Mouse (Mus musculus): ENCODE measurements around the gene Ankrd33b. TPM values are rescaled to one million over a fixed set of nuclear protein-coding genes. Genes with fewer than 3 reads are reported as not detected.

Gene Ankrd33b
- polyA plus RNA-seq, 1 experiment, result 3.7 TPM

DNA sequence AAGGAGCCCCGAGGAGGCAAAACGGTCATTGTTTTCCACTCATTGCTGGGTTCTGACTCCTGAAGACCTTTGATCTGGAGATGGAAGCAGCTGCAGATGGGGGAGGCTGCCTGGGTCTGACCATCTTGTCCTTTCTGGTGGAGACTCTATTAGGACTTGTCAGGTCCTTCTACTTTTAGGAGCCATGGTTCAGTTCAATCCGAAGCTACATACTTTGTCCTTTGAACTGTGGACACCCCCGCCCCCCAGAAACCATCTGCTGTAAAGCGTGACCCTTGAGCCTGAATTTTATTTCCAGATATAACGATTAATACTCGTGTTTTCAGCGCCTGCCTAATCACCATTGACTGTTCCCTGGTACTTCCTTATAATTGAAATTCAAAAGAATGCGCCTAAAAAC lies 105.2 kb downstream of the Ankrd33b start:
- WGBS, result 78% methylated on average over 9 of the region's 9 CpGs

DNA sequence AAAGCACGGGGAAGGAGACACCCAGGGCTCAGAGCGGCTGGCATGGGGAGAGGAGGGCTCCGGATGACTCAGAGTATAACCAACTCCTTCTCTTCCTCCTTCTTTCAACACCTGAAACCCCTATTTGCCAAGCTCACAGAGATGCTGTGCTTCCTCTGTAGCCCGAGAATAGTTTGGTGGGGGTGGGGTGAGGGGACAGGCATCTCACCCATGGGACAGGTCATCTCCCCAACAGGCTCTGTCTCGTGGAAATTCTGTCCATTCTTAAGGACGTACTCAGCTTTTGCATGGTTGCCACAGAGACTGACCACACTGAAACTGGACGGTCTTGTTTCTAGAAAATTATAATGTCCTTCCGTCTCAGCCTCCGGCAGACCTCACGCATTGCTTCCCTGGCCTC lies 106.4 kb downstream of the Ankrd33b start:
- 92% methylated on average over 10 of the region's 10 CpGs for WGBS
- no peak for TF ChIP-seq POLR2A (IDR thresholded peaks at IDR 0.05; ENCODE audit: low read depth, low read length)
- DNase-seq (ENCODE audit: low read depth in 1 of 2, low spot score in 2 of 2), result no peak
- Histone ChIP-seq H3K27me3 (ENCODE audit: control insufficient read depth, insufficient read depth, low read length) (no peaks in the 10 kb centered on the region), H3K4me1 (ENCODE audit: control insufficient read depth, insufficient read depth, insufficient read length) (no peaks in the 10 kb centered on the region), H3K27ac (ENCODE audit: insufficient read depth, low read length) (no peak overlapping the region), H3K36me3 (ENCODE audit: control insufficient read depth, insufficient read depth, low read length) (no peaks in the 10 kb centered on the region), H3K4me3 (ENCODE audit: extremely low read depth, insufficient read depth, insufficient read length) (no peak overlapping the region)

More for the DNA sequence above, 105.2 kb downstream of the Ankrd33b start:
- no peaks in the 10 kb centered on the region for H3K36me3 ChIP-seq (ENCODE audit: control insufficient read depth, insufficient read depth, low read length)
- no peak overlapping the region for H3K27ac ChIP-seq (ENCODE audit: insufficient read depth, low read length)
- TF ChIP-seq CTCF (IDR thresholded peaks at IDR 0.05; ENCODE audit: extremely low read depth, insufficient read depth, insufficient read length, insufficient replicate concordance) (no peak), POLR2A (IDR thresholded peaks at IDR 0.05; ENCODE audit: low read depth, low read length) (no peak)
- no peaks in the 10 kb centered on the region for H3K27me3 ChIP-seq (ENCODE audit: control insufficient read depth, insufficient read depth, low read length)
- H3K4me1 ChIP-seq (ENCODE audit: control insufficient read depth, insufficient read depth, insufficient read length), result no peaks in the 10 kb centered on the region
- no peak for DNase-seq (ENCODE audit: low read depth in 1 of 2, low spot score in 2 of 2)
- H3K4me3 ChIP-seq (ENCODE audit: extremely low read depth, insufficient read depth, insufficient read length), result no peak overlapping the region

DNA sequence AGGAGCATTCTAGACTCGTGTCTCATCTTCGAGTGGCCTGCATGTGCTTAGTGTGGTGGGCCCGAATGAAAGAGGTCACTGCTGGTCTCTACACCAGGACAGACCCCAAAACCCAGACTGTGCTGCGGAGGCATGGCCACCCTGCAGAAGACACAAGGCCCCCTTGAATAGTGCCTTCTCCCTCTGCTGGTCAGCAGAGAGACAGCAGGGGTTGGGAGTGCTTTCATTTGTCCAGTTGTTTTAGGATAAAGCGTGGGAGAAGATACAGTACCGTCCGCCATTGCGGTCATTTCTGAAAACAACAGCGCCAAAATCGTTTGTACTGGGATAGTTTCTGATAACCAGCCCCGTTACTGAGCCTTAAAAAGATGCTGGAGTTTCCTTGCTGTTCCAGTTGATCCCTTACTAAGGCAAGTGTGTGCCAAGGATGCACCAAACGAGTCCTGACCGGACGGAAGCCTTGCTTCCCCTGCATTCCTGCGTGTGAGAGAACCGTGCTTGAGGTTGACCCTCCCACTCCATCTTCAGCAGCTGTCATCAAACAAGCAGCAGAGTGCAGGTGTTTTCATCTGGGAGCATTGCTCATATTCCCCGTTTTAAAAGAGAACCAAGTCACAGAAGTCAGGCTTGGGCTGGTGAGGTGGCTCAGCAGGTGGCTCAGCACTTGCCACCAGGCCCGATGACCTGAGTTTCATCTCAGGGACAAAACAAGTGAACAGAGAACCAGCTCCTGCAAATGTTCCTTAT lies 108.7 kb downstream of the Ankrd33b start:
- no peaks in the 10 kb centered on the region for H3K4me1 ChIP-seq (ENCODE audit: control insufficient read depth, insufficient read depth, insufficient read length)
- no peak for TF ChIP-seq POLR2A (IDR thresholded peaks at IDR 0.05; ENCODE audit: low read depth, low read length)
- no peak for TF ChIP-seq CTCF (IDR thresholded peaks at IDR 0.05; ENCODE audit: extremely low read depth, insufficient read depth, insufficient read length, insufficient replicate concordance)
- WGBS, result 89% methylated on average over 18 of the region's 18 CpGs
- no peak overlapping the region for H3K4me3 ChIP-seq (ENCODE audit: extremely low read depth, insufficient read depth, insufficient read length)
- no peak for DNase-seq (ENCODE audit: low read depth in 1 of 2, low spot score in 2 of 2)
- no peak overlapping the region for H3K27ac ChIP-seq (ENCODE audit: insufficient read depth, low read length)
- H3K36me3 ChIP-seq (ENCODE audit: control insufficient read depth, insufficient read depth, low read length), result no peaks in the 10 kb centered on the region
- H3K27me3 ChIP-seq (ENCODE audit: control insufficient read depth, insufficient read depth, low read length), result no peaks in the 10 kb centered on the region

DNA sequence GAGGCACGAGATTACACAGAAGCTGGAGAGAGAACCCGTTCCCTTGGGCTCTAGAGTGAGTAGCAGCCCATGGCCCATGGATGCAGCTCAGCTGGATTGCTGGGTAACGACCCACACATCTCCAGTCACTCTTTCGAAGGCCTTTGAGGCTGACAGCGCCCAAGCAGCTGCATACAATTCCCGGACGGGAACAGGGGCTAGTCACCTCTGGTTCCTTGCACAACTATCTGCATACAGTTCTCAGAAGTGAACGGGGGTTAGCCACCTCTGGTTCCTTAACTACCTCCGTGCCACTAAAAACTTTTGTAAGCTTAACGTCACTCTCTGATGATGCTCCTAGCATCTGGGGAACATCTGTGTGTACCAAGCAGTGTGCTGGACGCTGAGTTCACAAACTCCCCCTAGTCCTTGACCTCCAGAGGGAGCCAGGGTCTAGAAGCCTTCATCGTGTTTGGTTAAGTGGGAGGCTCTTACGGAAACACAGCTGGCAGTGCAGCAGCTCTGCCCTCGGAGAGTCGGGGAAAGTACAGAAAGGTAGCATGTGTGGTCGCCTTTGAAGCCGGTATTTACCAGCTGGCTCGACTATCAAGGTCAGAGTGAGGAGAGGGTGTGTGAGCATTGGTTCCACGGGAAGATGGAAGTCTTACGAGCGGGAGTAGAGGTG lies 109.4 kb downstream of the Ankrd33b start:
- Histone ChIP-seq H3K36me3 (ENCODE audit: control insufficient read depth, insufficient read depth, low read length) (no peaks in the 10 kb centered on the region), H3K27ac (ENCODE audit: insufficient read depth, low read length) (no peak overlapping the region), H3K27me3 (ENCODE audit: control insufficient read depth, insufficient read depth, low read length) (no peaks in the 10 kb centered on the region), H3K4me3 (ENCODE audit: extremely low read depth, insufficient read depth, insufficient read length) (no peak overlapping the region), H3K4me1 (ENCODE audit: control insufficient read depth, insufficient read depth, insufficient read length) (no peaks in the 10 kb centered on the region)
- 87% methylated on average over 21 of the region's 21 CpGs for WGBS
- DNase-seq (ENCODE audit: low read depth in 1 of 2, low spot score in 2 of 2), result no peak
- TF ChIP-seq CTCF (IDR thresholded peaks at IDR 0.05; ENCODE audit: extremely low read depth, insufficient read depth, insufficient read length, insufficient replicate concordance), result no peak
- no peak for TF ChIP-seq POLR2A (IDR thresholded peaks at IDR 0.05; ENCODE audit: low read depth, low read length)

DNA sequence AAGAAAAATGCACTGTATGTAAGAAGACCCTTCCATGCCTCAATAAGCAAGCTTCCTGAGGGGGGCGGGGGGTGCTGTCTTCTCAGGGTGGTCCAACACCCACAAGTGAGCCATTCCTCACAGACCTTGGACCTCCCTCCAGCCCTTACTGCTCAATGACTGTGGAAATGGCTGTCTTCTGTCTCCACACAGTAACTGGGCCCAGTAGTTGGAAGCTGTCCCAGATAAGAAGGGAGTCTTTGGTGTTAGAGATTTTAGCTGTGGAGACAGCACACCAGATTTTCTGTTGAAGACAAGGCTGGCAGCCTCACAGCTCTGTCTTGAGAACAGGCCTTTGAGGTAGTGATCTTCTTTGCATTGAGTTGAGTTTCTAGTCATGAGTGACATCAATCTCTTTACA lies 110.2 kb downstream of the Ankrd33b start:
- 93% methylated on average over 1 of the region's 1 CpGs for WGBS
- no peak overlapping the region for H3K4me3 ChIP-seq (ENCODE audit: extremely low read depth, insufficient read depth, insufficient read length)
- no peak overlapping the region for H3K27ac ChIP-seq (ENCODE audit: insufficient read depth, low read length)

DNA sequence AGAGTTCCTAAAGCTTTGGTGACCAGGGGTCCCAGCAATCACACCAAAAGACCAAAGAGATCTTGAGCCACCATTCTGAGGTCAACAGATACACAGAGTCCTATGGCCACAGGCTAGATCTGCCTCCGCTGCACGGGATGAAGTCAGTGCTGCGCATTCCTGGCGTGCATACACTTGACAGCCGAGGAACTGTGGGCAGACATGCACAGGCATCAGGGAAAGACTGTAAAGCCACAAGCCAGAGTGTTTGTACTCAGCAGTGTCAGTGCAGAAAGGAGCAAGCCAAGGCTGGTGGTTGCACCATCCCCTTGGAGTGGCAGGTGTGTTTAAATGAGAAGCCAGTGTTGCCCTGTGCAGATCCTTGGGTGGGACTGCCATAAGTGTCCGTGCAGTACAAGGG lies 111.8 kb downstream of the Ankrd33b start:
- H3K4me3 ChIP-seq (ENCODE audit: extremely low read depth, insufficient read depth, insufficient read length), result no peak overlapping the region
- no peaks in the 10 kb centered on the region for H3K36me3 ChIP-seq (ENCODE audit: control insufficient read depth, insufficient read depth, low read length)
- H3K4me1 ChIP-seq (ENCODE audit: control insufficient read depth, insufficient read depth, insufficient read length), result no peaks in the 10 kb centered on the region
- DNase-seq (ENCODE audit: low read depth in 1 of 2, low spot score in 2 of 2), result no peak
- H3K27ac ChIP-seq (ENCODE audit: insufficient read depth, low read length), result no peak overlapping the region
- no peaks in the 10 kb centered on the region for H3K27me3 ChIP-seq (ENCODE audit: control insufficient read depth, insufficient read depth, low read length)
- 93% methylated on average over 6 of the region's 6 CpGs for WGBS
- TF ChIP-seq CTCF (IDR thresholded peaks at IDR 0.05; ENCODE audit: extremely low read depth, insufficient read depth, insufficient read length, insufficient replicate concordance), result no peak
- no peak for TF ChIP-seq POLR2A (IDR thresholded peaks at IDR 0.05; ENCODE audit: low read depth, low read length)

More for the DNA sequence above, 110.2 kb downstream of the Ankrd33b start:
- no peaks in the 10 kb centered on the region for H3K27me3 ChIP-seq (ENCODE audit: control insufficient read depth, insufficient read depth, low read length)
- no peak for DNase-seq (ENCODE audit: low read depth in 1 of 2, low spot score in 2 of 2)
- no peaks in the 10 kb centered on the region for H3K36me3 ChIP-seq (ENCODE audit: control insufficient read depth, insufficient read depth, low read length)
- TF ChIP-seq POLR2A (IDR thresholded peaks at IDR 0.05; ENCODE audit: low read depth, low read length) (no peak), CTCF (IDR thresholded peaks at IDR 0.05; ENCODE audit: extremely low read depth, insufficient read depth, insufficient read length, insufficient replicate concordance) (no peak)
- no peaks in the 10 kb centered on the region for H3K4me1 ChIP-seq (ENCODE audit: control insufficient read depth, insufficient read depth, insufficient read length)

DNA sequence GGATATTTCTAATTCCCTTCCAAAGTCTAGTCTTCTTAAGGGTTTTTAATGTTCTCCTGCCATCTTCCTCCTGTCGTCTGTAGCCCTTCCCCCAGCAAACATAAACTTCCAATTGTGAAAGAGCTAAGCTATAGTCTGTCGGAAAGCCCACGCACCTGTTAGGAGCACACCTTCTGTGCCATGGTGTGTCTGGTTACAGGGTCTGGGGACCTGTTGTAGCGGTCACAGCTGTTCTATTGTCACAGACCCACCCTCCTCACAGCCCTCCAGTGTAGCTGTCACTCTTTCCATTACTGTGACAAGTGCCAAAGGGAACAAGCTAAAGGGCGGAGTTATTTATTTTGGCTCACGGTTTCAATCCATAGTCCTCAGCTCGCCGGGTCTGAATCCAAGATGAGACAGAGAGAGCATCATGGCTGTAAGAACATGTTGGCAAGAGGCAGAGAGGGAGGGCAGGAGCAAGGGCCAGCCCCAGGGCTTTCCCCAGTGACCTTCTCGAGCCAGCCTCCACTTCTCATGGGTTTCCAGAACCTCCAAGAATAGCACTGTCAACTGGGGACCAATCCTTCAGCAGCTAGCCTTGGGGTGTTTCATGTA lies 112.5 kb downstream of the Ankrd33b start:
- TF ChIP-seq POLR2A (IDR thresholded peaks at IDR 0.05; ENCODE audit: low read depth, low read length) (no peak), CTCF (IDR thresholded peaks at IDR 0.05; ENCODE audit: extremely low read depth, insufficient read depth, insufficient read length, insufficient replicate concordance) (no peak)
- H3K4me1 ChIP-seq (ENCODE audit: control insufficient read depth, insufficient read depth, insufficient read length), result no peaks in the 10 kb centered on the region
- DNase-seq (ENCODE audit: low read depth in 1 of 2, low spot score in 2 of 2), result no peak
- no peaks in the 10 kb centered on the region for H3K36me3 ChIP-seq (ENCODE audit: control insufficient read depth, insufficient read depth, low read length)
- no peaks in the 10 kb centered on the region for H3K27me3 ChIP-seq (ENCODE audit: control insufficient read depth, insufficient read depth, low read length)
- H3K27ac ChIP-seq (ENCODE audit: insufficient read depth, low read length), result no peak overlapping the region
- 92% methylated on average over 9 of the region's 9 CpGs for WGBS
- no peak overlapping the region for H3K4me3 ChIP-seq (ENCODE audit: extremely low read depth, insufficient read depth, insufficient read length)
